Comparison of ENCODE assay signal across 8 mouse cellular contexts in the genomic region with DNA sequence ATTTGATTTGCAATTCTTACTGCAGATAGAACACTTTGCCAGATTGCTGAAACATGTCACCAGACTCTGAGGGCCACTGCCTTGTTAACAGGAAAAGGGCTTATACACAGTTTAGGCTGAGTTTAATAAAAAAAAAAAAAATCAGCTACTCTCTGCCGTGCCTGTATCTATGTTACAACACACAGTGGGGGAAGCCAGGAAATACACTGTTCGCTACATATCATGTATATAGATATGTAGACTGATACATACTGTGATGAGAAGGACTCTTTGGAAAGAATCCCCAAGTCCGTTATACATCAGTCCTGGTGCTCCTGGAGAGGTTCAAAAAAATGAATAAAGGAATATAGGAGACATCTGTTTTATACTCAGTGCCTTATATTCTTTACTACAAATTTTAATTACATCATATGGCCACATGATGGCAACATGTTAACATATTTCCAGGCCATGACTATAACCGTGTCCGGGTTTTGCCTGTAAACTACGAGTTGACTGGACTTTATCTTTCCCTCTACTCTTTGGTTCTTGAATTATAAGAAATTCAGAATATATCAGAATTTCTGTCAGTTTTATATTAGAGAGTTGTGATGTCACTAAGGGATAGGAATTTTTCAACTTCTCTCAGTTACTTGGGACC.
DNase-seq lines count a peak whose midpoint lies in the region; ATAC-seq lines count a peak whose summit lies in the region.

No protein-coding gene starts in this region.

- peak; percentile 21 for DNase-seq in kidney, adult 9 months
- DNase-seq in kidney, postnatal 10 days, result no peak
- peak; percentile 45 for DNase-seq in R1 (ENCODE audit: low read depth, low spot score)
- no peak for DNase-seq in right cerebral cortex, adult 2 months (ENCODE audit: low spot score in 2 of 2)
- no peak for DNase-seq in cerebellum, adult 18-20 months
- no peak for DNase-seq in right cerebral cortex, postnatal 36 days (ENCODE audit: low spot score in 2 of 2)

- ATAC-seq in hematopoietic stem cell, adult 5-6 weeks (replicated peaks in 1 of 2; ENCODE audit: insufficient read depth in 1 of 2, low FRiP score in 2 of 2, low TSS enrichment in 1 of 2, low read depth in 1 of 2, poor library complexity in 2 of 2, severe bottlenecking in 2 of 2), result peak; percentile 70 to 83
- peak; percentile 89 for ATAC-seq in megakaryocyte-erythroid progenitor cell, adult 5-6 weeks (replicated peaks; ENCODE audit: low FRiP score, low TSS enrichment, poor library complexity, severe bottlenecking)

Comparison
In these comparisons a context has a peak if more than half of its experiments do, and no peak if none do; other contexts are left out.
1. DNase-seq: peak in kidney, adult 9 months (single experiment) and R1 (single experiment); none in kidney, postnatal 10 days (single experiment), right cerebral cortex, adult 2 months (0 of 2), cerebellum, adult 18-20 months (0 of 2) and right cerebral cortex, postnatal 36 days (0 of 2).